Mouse (Mus musculus) adrenal gland, adult 18-20 months (tissue): ENCODE measurements around the gene Ptbp1. TPM values are rescaled to one million over a fixed set of nuclear protein-coding genes. Genes with fewer than 3 reads are reported as not detected.

ENCODE experiments used
- DNase-seq, 2 experiments: peaks; one replicate each; pipeline ENCODE4 v3.0.0; 2021 to 2022; ENCODE audit warnings: low spot score in 2 of 2
- microRNA-seq, 2 experiments: library from miRNA; unstranded; fragments of <30 nt; microRNA quantifications; one replicate each; pipeline ENCODE4 v1.2.0; 2021; ENCODE audit warnings: borderline number of aligned reads in 2 of 2
- total RNA-seq, 2 experiments: library from RNA; stranded (reverse); gene quantifications; 1 replicate in 1 of 2; 2 replicates in 1 of 2; pipeline ENCODE4 v1.2.3; 2021

Gene Ptbp1
- total RNA-seq, 2 experiments from 2014 or later = 301 to 357 TPM

DNA sequence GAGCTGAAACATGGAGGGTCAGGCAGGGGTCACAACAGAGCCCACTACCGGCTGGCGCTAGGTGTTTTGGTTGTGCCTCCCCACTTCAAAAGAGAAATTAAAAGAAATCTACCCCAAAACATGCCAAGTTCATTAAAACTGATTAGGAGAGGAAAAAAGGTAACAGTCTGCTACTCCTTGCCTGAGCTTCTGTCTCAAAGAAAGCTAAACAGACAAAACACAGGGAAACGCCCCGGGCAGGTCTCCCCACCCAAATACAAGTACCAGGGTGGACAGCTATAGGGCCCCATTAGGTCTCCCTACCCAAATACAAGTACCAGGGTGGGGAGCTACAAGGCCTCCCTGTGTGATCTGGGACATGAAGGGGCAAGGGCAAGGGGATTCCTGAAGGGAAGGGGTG lies 56.3 kb downstream of the Ptbp1 start, which contains the start of gene Gm26602:
Gene Gm26602 (plus strand): TSS at position 301 of the 400 bp plus-strand sequence.
- DNase-seq = no peak

DNA sequence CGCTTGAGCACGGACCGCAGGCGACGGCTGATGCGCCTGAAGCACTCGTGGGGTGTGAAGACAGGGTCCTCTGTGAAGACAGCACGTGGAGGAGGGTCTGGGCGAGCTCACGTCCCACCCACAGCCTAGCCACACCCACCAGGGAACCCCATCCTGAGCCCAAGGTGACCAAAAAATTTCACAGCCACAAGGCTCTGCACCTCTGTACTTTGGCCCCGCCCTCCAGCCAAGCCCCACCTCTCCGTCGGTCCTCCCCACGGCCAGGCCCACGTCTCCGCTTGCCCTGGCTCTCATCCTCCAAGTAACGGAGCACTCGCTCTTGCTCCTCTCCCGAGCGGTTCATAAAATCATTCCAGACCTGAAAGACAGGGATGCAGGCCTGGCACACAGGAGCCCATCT lies 58.2 kb downstream of the Ptbp1 start:
- no peak for DNase-seq

Small RNA genes within 50 kb of the gene (microRNA-seq; reads per million reads assigned to microRNA genes)
- 0 reads per million in 2 experiments for gene Mir6910

Other genes starting within 250 kb of the Ptbp1 start
- gene C2cd4c, start 240.4 kb upstream of the Ptbp1 start, total RNA-seq = under 1 TPM; 0.07 to 0.13 TPM
- 1 to 10 TPM; 3.3 to 5.9 TPM for gene Shc2, start 216.5 kb upstream of the Ptbp1 start, total RNA-seq
- not detected for gene Odf3l2, start 208.7 kb upstream of the Ptbp1 start, total RNA-seq
- not detected for gene Madcam1, start 189.9 kb upstream of the Ptbp1 start, total RNA-seq
- 10 to 100 TPM; 29.6 to 34.4 TPM for gene Tpgs1, start 185.1 kb upstream of the Ptbp1 start, total RNA-seq
- 100 to 1,000 TPM in 1 of 2 experiments, 10 to 100 TPM in 1; 87.6 to 120 TPM for gene Cdc34, start 172.2 kb upstream of the Ptbp1 start, total RNA-seq
- 1 to 10 TPM; 1.2 to 1.3 TPM for gene Gzmm, start 165.4 kb upstream of the Ptbp1 start, total RNA-seq
- gene Bsg, start 149.9 kb upstream of the Ptbp1 start, total RNA-seq = 100 to 1,000 TPM; 618 to 637 TPM
- 1 to 10 TPM; 6.1 to 9.4 TPM for gene Hcn2, start 137.8 kb upstream of the Ptbp1 start, total RNA-seq
- gene Polrmt, start 107.8 kb upstream of the Ptbp1 start, total RNA-seq = 10 to 100 TPM; 53.0 to 59.0 TPM
- gene Fgf22, start 99.4 kb upstream of the Ptbp1 start, total RNA-seq = under 1 TPM in 1 of 2 experiments, not detected in 1; 0.13 TPM
- gene Rnf126, start 87.5 kb upstream of the Ptbp1 start, total RNA-seq = 10 to 100 TPM; 47.4 to 51.1 TPM
- 10 to 100 TPM; 11.0 to 28.5 TPM for gene Fstl3, start 77.2 kb upstream of the Ptbp1 start, total RNA-seq
- not detected for gene Prss57, start 63.5 kb upstream of the Ptbp1 start, total RNA-seq
- 10 to 100 TPM; 59.4 to 62.2 TPM for gene Palm, start 60.9 kb upstream of the Ptbp1 start, total RNA-seq
- under 1 TPM; 0.60 to 0.74 TPM for gene Misp, start 33.4 kb upstream of the Ptbp1 start, total RNA-seq
- 1 to 10 TPM in 1 of 2 experiments, not detected in 1; 1.1 TPM for gene Prtn3, start 20.0 kb downstream of the Ptbp1 start, total RNA-seq
- gene Plppr3, start 20.2 kb downstream of the Ptbp1 start, total RNA-seq = 1 to 10 TPM; 1.4 to 2.8 TPM
- not detected for gene Elane, start 31.8 kb downstream of the Ptbp1 start, total RNA-seq
- 1,000 to 10,000 TPM; 1,757 to 2,495 TPM for gene Cfd, start 36.4 kb downstream of the Ptbp1 start, total RNA-seq
- 10 to 100 TPM; 32.7 to 40.7 TPM for gene Med16, start 54.5 kb downstream of the Ptbp1 start, total RNA-seq
- not detected for gene Gm26602, start 56.4 kb downstream of the Ptbp1 start, total RNA-seq
- gene Kiss1r, start 62.5 kb downstream of the Ptbp1 start, total RNA-seq = 1 to 10 TPM; 1.0 to 2.2 TPM
- 100 to 1,000 TPM in 1 of 2 experiments, 10 to 100 TPM in 1; 92.0 to 107 TPM for gene R3hdm4, start 66.8 kb downstream of the Ptbp1 start, total RNA-seq
- 1 to 10 TPM; 3.6 to 4.3 TPM for gene Arid3a, start 72.6 kb downstream of the Ptbp1 start, total RNA-seq
- 10 to 100 TPM; 37.2 to 40.1 TPM for gene Wdr18, start 105.7 kb downstream of the Ptbp1 start, total RNA-seq
- gene Grin3b, start 116.3 kb downstream of the Ptbp1 start, total RNA-seq = under 1 TPM in 1 of 2 experiments, not detected in 1; 0.19 TPM
- 100 to 1,000 TPM; 140 to 144 TPM for gene Tmem259, start 129.9 kb downstream of the Ptbp1 start, total RNA-seq
- 10 to 100 TPM; 28.5 to 49.0 TPM for gene Cnn2, start 134.2 kb downstream of the Ptbp1 start, total RNA-seq
- 10 to 100 TPM; 20.6 to 22.3 TPM for gene Abca7, start 142.1 kb downstream of the Ptbp1 start, total RNA-seq
- gene Arhgap45, start 162.2 kb downstream of the Ptbp1 start, total RNA-seq = 1 to 10 TPM; 5.5 to 7.3 TPM
- gene Polr2e, start 185.4 kb downstream of the Ptbp1 start, total RNA-seq = 10 to 100 TPM; 86.3 to 94.3 TPM
- gene Gpx4, start 192.7 kb downstream of the Ptbp1 start, total RNA-seq = 1,000 to 10,000 TPM; 1,091 to 1,886 TPM